Mouse (Mus musculus) kidney, embryonic 16.5 days (tissue): ENCODE data around the gene Hist3h2ba. TPM values are rescaled to one million over a fixed set of nuclear protein-coding genes. Genes with fewer than 3 reads are reported as not detected.
"Not testable (repeated sequence)": the region's sequence is repeated elsewhere in the genome, so short reads cannot be mapped to it uniquely, and the experiment has no call there.

ENCODE experiments used
- ATAC-seq: fragments of 200-750 bp; cut with Nextera tagmentation; 2 replicates; pipeline ENCODE4 v1.8.0; 2017; ENCODE audit warnings: moderate TSS enrichment; ENCODE audit not compliant: low FRiP score, low TSS enrichment
- H3K27ac ChIP-seq: fragments of 300-500 bp; sonication (generic); 2 replicates; pipeline ENCODE4 v1.5.1; 2014; ENCODE audit warnings: low read length
- H3K27me3 ChIP-seq: fragments of 300-500 bp; sonication (generic); 2 replicates; pipeline ENCODE4 v1.6.1; 2014; ENCODE audit warnings: low read length, control low read depth, mixed read lengths; ENCODE audit not compliant: insufficient read depth
- H3K36me3 ChIP-seq: fragments of 300-500 bp; sonication (generic); 2 replicates; pipeline ENCODE4 v1.6.1; 2014; ENCODE audit warnings: low read length, control low read depth, mixed read lengths; ENCODE audit not compliant: insufficient read depth
- H3K4me1 ChIP-seq: fragments of 300-500 bp; sonication (generic); 2 replicates; pipeline ENCODE4 v1.6.1; 2014; ENCODE audit warnings: low read length, control low read depth, mixed read lengths; ENCODE audit not compliant: insufficient read depth
- H3K4me2 ChIP-seq: fragments of 300-500 bp; sonication (generic); replicated peaks from 2 replicates; pipeline ENCODE4 v1.6.1; 2014; ENCODE audit warnings: low read depth, low read length
- H3K4me3 ChIP-seq: fragments of 300-500 bp; sonication (generic); 2 replicates; pipeline ENCODE4 v1.5.1; 2014; ENCODE audit warnings: mild to moderate bottlenecking, low read length
- H3K9ac ChIP-seq: fragments of 300-500 bp; sonication (generic); replicated peaks from 2 replicates; pipeline ENCODE4 v1.6.1; 2014; ENCODE audit warnings: low read length
- H3K9me3 ChIP-seq: fragments of 300-500 bp; sonication (generic); 2 replicates; pipeline ENCODE4 v1.6.1; 2016; ENCODE audit warnings: low read length, control low read depth
- WGBS: fragments of 180-500 bp; shearing (Covaris S2); extraction: QIAGEN DNeasy Blood & Tissue Kit; methylation state at CpG from one replicate; pipeline ENCODE4 v1.1.7; 2014; 5-methylcytosine and 5-hydroxymethylcytosine counted together
- polyA plus RNA-seq: library from polyadenylated mRNA; unstranded; fragments of >200 nt; fragmentation: Nextera tagmentation; extraction: Ambion mirVana; gene quantifications from 2 replicates; pipeline ENCODE4 v1.2.1, GENCODE M21; 2015

The Hist3h2ba gene
- polyA plus RNA-seq, 1 experiment from 2014 or later = 93.4 TPM

- no peaks in the 10 kb centered on the region for H3K9me3 ChIP-seq
- WGBS = under 1% methylated on average over 31 of the region's 33 CpGs
- peak; percentile 18; the same call in 1 of the 2 replicates for ATAC-seq
- H3K4me3 ChIP-seq = peak overlapping the region; percentile 94
- peak overlapping the region; percentile 100 for H3K27ac ChIP-seq
- H3K4me1 ChIP-seq = peaks cover 30% of the 10 kb centered on the region
- peaks cover 16% of the 10 kb centered on the region; the same call in 1 of the 2 replicates for H3K36me3 ChIP-seq
- H3K9ac ChIP-seq = peak overlapping the region; percentile 87
- H3K27me3 ChIP-seq = no peaks in the 10 kb centered on the region
- peak overlapping the region; percentile 97 for H3K4me2 ChIP-seq
Observed at GRCm38 (mm10) chr11:58953351-58954169, 4.8 kb downstream of the Hist3h2ba start.

GRCm38 (mm10) chr11:58954170-58954419, 5.4 kb downstream of the Hist3h2ba start:
- H3K9me3 ChIP-seq, H3K27me3 ChIP-seq, ATAC-seq: not testable (repeated sequence)
- H3K4me1 ChIP-seq = peaks cover 31% of the 10 kb centered on the region
- 0% methylated on average over 12 of the region's 17 CpGs for WGBS
- peak overlapping the region; percentile 94 for H3K4me3 ChIP-seq
- peak overlapping the region; percentile 100 for H3K27ac ChIP-seq
- H3K9ac ChIP-seq = peak overlapping the region; percentile 87
- peaks cover 16% of the 10 kb centered on the region; the same call in 1 of the 2 replicates for H3K36me3 ChIP-seq
- H3K4me2 ChIP-seq = peak overlapping the region; percentile 97

GRCm38 (mm10) chr11:58954420-58955142, 5.9 kb downstream of the Hist3h2ba start, which contains the start of the genes Hist3h2a and Trim17:
TSS of gene Hist3h2a (plus strand) at chr11:58954685.
TSS of gene Trim17 (plus strand) at chr11:58954685.
- Histone ChIP-seq H3K27me3 (no peaks in the 10 kb centered on the region), H3K27ac (peak within 1 kb of the TSS; percentile 100), H3K9ac (peak within 1 kb of the TSS; percentile 97), H3K9me3 (no peaks in the 10 kb centered on the region), H3K4me1 (peaks cover 36% of the 10 kb centered on the region), H3K36me3 (peaks cover 16% of the 10 kb centered on the region; the same call in 1 of the 2 replicates), H3K4me3 (peak within 1 kb of the TSS; percentile 94), H3K4me2 (peak within 1 kb of the TSS; percentile 97)
- ATAC-seq = peak; percentile 92
- WGBS = under 1% methylated on average over 49 of the region's 49 CpGs

- Histone ChIP-seq H3K9me3 (no peaks in the 10 kb centered on the region), H3K27me3 (no peaks in the 10 kb centered on the region), H3K9ac (peak overlapping the region; percentile 97), H3K4me2 (peak overlapping the region; percentile 97), H3K4me3 (peak overlapping the region; percentile 94), H3K36me3 (peaks cover 16% of the 10 kb centered on the region; the same call in 1 of the 2 replicates), H3K4me1 (peaks cover 36% of the 10 kb centered on the region), H3K27ac (peak overlapping the region; percentile 100)
- 0% methylated on average over 20 of the region's 20 CpGs for WGBS
- ATAC-seq = no peak; the same call in 1 of the 2 replicates
Observed at GRCm38 (mm10) chr11:58955143-58955867, 6.6 kb downstream of the Hist3h2ba start.

- peak overlapping the region; percentile 94 for H3K4me3 ChIP-seq
- H3K9ac ChIP-seq = peak overlapping the region; percentile 97
- peak overlapping the region; percentile 97 for H3K4me2 ChIP-seq
- H3K27ac ChIP-seq = peak overlapping the region; percentile 100
- peaks cover 36% of the 10 kb centered on the region for H3K4me1 ChIP-seq
- ATAC-seq = no peak
- peaks cover 16% of the 10 kb centered on the region; the same call in 1 of the 2 replicates for H3K36me3 ChIP-seq
- no peaks in the 10 kb centered on the region for H3K27me3 ChIP-seq
- H3K9me3 ChIP-seq = no peaks in the 10 kb centered on the region
- WGBS = 18% methylated on average over 8 of the region's 8 CpGs
Observed at GRCm38 (mm10) chr11:58955868-58956257, 7.1 kb downstream of the Hist3h2ba start.

- no peak for ATAC-seq
- peaks cover 3% of the 10 kb centered on the region for H3K27me3 ChIP-seq
- H3K4me3 ChIP-seq = peak overlapping the region; percentile 94
- 79% methylated on average over 5 of the region's 5 CpGs for WGBS
- H3K9ac ChIP-seq = 0 out of 2 replicates have a peak overlapping the region, but pooled peaks have one; percentile 10
- peak overlapping the region; percentile 97 for H3K4me2 ChIP-seq
- H3K36me3 ChIP-seq = peaks cover 16% of the 10 kb centered on the region; the same call in 1 of the 2 replicates
- H3K4me1 ChIP-seq = peaks cover 36% of the 10 kb centered on the region
- no peak overlapping the region for H3K27ac ChIP-seq
- H3K9me3 ChIP-seq = peaks cover 5% of the 10 kb centered on the region
Observed at GRCm38 (mm10) chr11:58957226-58957914, 8.7 kb downstream of the Hist3h2ba start.

GRCm38 (mm10) chr11:58958536-58958935, 9.8 kb downstream of the Hist3h2ba start:
- H3K36me3 ChIP-seq = peaks cover 16% of the 10 kb centered on the region; the same call in 1 of the 2 replicates
- no peak overlapping the region for H3K4me2 ChIP-seq
- H3K27me3 ChIP-seq = peaks cover 3% of the 10 kb centered on the region
- peaks cover 28% of the 10 kb centered on the region for H3K4me1 ChIP-seq
- 82% methylated on average over 6 of the region's 6 CpGs for WGBS
- no peak overlapping the region for H3K4me3 ChIP-seq
- ATAC-seq = no peak
- no peak overlapping the region for H3K27ac ChIP-seq
- H3K9ac ChIP-seq = no peak overlapping the region
- H3K9me3 ChIP-seq = peaks cover 5% of the 10 kb centered on the region

- Histone ChIP-seq H3K36me3 (peaks cover 16% of the 10 kb centered on the region; the same call in 1 of the 2 replicates), H3K27ac (no peak overlapping the region), H3K9ac (peak overlapping the region; percentile 50), H3K4me3 (peak overlapping the region; percentile 52), H3K27me3 (peaks cover 3% of the 10 kb centered on the region), H3K4me1 (peaks cover 27% of the 10 kb centered on the region), H3K9me3 (peaks cover 5% of the 10 kb centered on the region), H3K4me2 (peak overlapping the region; percentile 64)
- 28% methylated on average over 15 of the region's 15 CpGs for WGBS
- no peak for ATAC-seq
Observed at GRCm38 (mm10) chr11:58959186-58959825, 10.6 kb downstream of the Hist3h2ba start.
